Mouse (Mus musculus) liver, adult 2 months (tissue): ENCODE data around the gene Supt5. TPM values are rescaled to one million over a fixed set of nuclear protein-coding genes. Genes with fewer than 3 reads are reported as not detected.

Source experiments
- DNase-seq: peaks from one replicate; pipeline ENCODE4 v3.0.0-alpha.2; 2011; ENCODE audit warnings: low read depth, low spot score; ENCODE audit errors: extremely low read depth
- H3K27ac ChIP-seq: fragments of 200-500 bp; replicated peaks from 2 replicates; pipeline ENCODE4 v1.5.1; 2012; ENCODE audit warnings: low read depth, mild to moderate bottlenecking, control low read depth, inconsistent platforms, low read length; ENCODE audit not compliant: insufficient read depth
- H3K27me3 ChIP-seq: fragments of 200-500 bp; 2 replicates; pipeline ENCODE4 v1.6.1; 2012; ENCODE audit warnings: mild to moderate bottlenecking, moderate library complexity, low read length, inconsistent platforms; ENCODE audit not compliant: control insufficient read depth, insufficient read depth
- H3K36me3 ChIP-seq: fragments of 200-500 bp; 2 replicates; pipeline ENCODE4 v1.6.1; 2012; ENCODE audit warnings: low read length, inconsistent platforms; ENCODE audit not compliant: control insufficient read depth, insufficient read depth
- H3K4me1 ChIP-seq: fragments of 200-500 bp; 2 replicates; pipeline ENCODE4 v1.6.1; 2011; ENCODE audit warnings: low read length; ENCODE audit not compliant: control insufficient read depth, insufficient read depth
- H3K4me3 ChIP-seq: fragments of 200-500 bp; 2 replicates; pipeline ENCODE4 v1.5.1; 2011; ENCODE audit warnings: low read depth, mild to moderate bottlenecking, control low read depth, low read length, moderate library complexity; ENCODE audit not compliant: insufficient read depth
- H3K79me2 ChIP-seq: fragments of 200-500 bp; 2 replicates; pipeline ENCODE4 v1.6.1; 2012; ENCODE audit warnings: inconsistent platforms, mild to moderate bottlenecking, low read length, moderate library complexity; ENCODE audit not compliant: control insufficient read depth, insufficient read depth
- H3K9ac ChIP-seq: fragments of 200-500 bp; 2 replicates; pipeline ENCODE4 v1.6.1; 2012; ENCODE audit warnings: low read depth, mild to moderate bottlenecking, control low read depth, inconsistent platforms, low read length
- CTCF ChIP-seq: fragments of 200-500 bp; IDR thresholded peaks from 2 replicates; pipeline ENCODE4 v1.5.1; 2011; ENCODE audit warnings: low read depth, low read length, control low read depth
- POLR2A ChIP-seq: fragments of 200-500 bp; IDR thresholded peaks from 2 replicates; pipeline ENCODE4 v1.6.1; 2011; ENCODE audit warnings: low read length, control low read depth; ENCODE audit not compliant: insufficient read depth; ENCODE audit errors: extremely low read depth
- WGBS: fragments of 180-500 bp; shearing (Covaris S2); methylation state at CpG from one replicate; pipeline ENCODE4 v1.1.7; 2018; 5-methylcytosine and 5-hydroxymethylcytosine counted together
- polyA plus RNA-seq: library from polyadenylated mRNA; depleted of rRNA; stranded (reverse); fragments of >200 nt; gene quantifications from 2 replicates; pipeline ENCODE4 v1.2.3, GENCODE M21; 2012
- total RNA-seq: library from RNA; depleted of rRNA; stranded (reverse); fragments of >200 nt; gene quantifications from 2 replicates; pipeline ENCODE4 v1.2.3, GENCODE M21; 2014

The Supt5 gene
- total and polyA plus RNA-seq, 2 experiments, result 15.1 to 67.3 TPM

GRCm38 (mm10) chr7:28359854-28360253 lies 21.3 kb upstream of the Supt5 start:
- Histone ChIP-seq H3K36me3 (peaks cover 2% of the 10 kb centered on the region; the same call in 1 of the 2 replicates), H3K4me1 (peaks cover 13% of the 10 kb centered on the region), H3K9ac (no peak overlapping the region), H3K79me2 (no peaks in the 10 kb centered on the region), H3K4me3 (no peak overlapping the region), H3K27me3 (no peaks in the 10 kb centered on the region), H3K27ac (no peak overlapping the region)
- TF ChIP-seq POLR2A, result no peak
- TF ChIP-seq CTCF, result no peak
- DNase-seq, result no peak
- WGBS, result 88% methylated on average over 10 of the region's 10 CpGs

GRCm38 (mm10) chr7:28358431-28358830 lies 19.9 kb upstream of the Supt5 start:
- H3K36me3 ChIP-seq, result peaks cover 8% of the 10 kb centered on the region; the same call in 1 of the 2 replicates
- H3K9ac ChIP-seq, result no peak overlapping the region
- no peak overlapping the region for H3K4me3 ChIP-seq
- no peaks in the 10 kb centered on the region for H3K27me3 ChIP-seq
- H3K4me1 ChIP-seq, result peaks cover 19% of the 10 kb centered on the region
- H3K27ac ChIP-seq, result 0 out of 2 replicates have a peak overlapping the region, but pooled peaks have one; percentile 46
- WGBS, result 81% methylated on average over 7 of the region's 7 CpGs
- TF ChIP-seq POLR2A (no peak), CTCF (no peak)
- DNase-seq, result no peak
- no peaks in the 10 kb centered on the region for H3K79me2 ChIP-seq

GRCm38 (mm10) chr7:28357984-28358383 lies 19.4 kb upstream of the Supt5 start:
- Histone ChIP-seq H3K27me3 (no peaks in the 10 kb centered on the region), H3K27ac (peak overlapping the region; percentile 46), H3K9ac (peak overlapping the region; percentile 22; the same call in 1 of the 2 replicates), H3K79me2 (no peaks in the 10 kb centered on the region), H3K36me3 (peaks cover 11% of the 10 kb centered on the region), H3K4me3 (no peak overlapping the region), H3K4me1 (peaks cover 20% of the 10 kb centered on the region)
- TF ChIP-seq CTCF, result no peak
- TF ChIP-seq POLR2A, result no peak
- 6% methylated on average over 5 of the region's 5 CpGs for WGBS
- DNase-seq, result no peak

DNA sequence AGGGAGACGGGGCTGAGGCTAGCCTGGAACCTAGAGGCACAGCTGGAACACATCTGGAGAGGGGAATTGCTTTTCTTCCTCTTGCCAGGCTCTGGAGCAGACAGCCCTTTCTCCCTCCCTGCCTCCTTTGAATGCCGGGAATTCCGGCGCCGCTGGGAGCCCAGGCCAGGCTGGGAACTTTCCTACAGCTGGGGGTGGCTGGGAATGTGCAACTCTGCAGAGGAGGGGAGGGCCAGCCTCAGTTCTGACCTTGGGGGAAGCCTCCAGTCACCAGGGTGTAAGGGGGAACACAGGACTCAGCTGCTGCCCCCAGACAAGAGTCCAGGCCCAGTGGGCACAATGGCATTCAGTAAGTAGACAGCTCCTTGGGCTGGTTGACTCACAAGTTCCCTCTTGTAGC lies 18.4 kb upstream of the Supt5 start:
- Histone ChIP-seq H3K9ac (0 out of 2 replicates have a peak overlapping the region, but pooled peaks have one; percentile 24), H3K36me3 (peaks cover 15% of the 10 kb centered on the region)
- 53% methylated on average over 5 of the region's 5 CpGs for WGBS

DNA sequence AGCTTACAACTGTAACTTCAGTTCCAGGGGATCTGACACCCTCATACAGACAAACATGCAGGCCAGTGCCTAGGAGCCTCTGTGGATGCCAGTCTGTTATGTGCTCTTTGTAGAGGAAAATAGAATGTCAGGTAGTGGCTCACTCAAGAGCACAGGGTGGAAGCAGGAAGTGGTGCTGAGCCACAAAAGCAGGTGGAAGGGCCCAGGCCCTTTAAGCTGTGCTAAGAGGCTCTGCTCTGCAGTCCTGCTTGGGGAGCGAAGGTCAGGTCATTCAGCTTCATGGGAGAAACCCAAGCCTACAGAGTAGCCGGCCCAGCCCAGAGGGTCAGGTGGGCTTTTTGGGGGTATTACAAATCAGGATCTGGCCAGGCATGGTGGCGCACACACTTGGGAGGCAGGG lies 16.7 kb upstream of the Supt5 start:
- no peak for DNase-seq
- peaks cover 31% of the 10 kb centered on the region for H3K4me1 ChIP-seq

More for the DNA sequence above, 18.4 kb upstream of the Supt5 start:
- DNase-seq, result no peak
- H3K79me2 ChIP-seq, result no peaks in the 10 kb centered on the region
- peak overlapping the region; percentile 46 for H3K27ac ChIP-seq
- no peaks in the 10 kb centered on the region for H3K27me3 ChIP-seq
- no peak overlapping the region for H3K4me3 ChIP-seq
- no peak for TF ChIP-seq POLR2A
- no peak for TF ChIP-seq CTCF
- peaks cover 24% of the 10 kb centered on the region for H3K4me1 ChIP-seq

DNA sequence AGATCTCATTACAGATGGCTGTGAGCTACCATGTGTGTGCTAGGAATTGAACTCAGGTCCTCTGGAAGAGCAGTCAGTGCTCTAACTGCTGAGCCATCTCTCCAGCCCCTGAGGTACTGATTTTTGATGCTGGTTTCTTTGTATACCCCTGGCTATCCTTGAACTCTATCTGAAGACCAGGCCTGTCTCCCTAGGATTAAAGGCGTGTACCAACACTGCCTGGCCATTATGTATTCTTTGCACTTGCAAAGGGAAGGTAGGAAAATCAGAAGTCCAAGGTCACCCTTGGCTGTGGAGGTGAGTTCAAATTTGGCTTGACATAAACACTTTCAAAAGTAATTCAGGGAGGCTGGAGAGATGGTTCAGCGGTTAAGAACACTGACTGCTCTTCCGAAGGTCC lies 16.1 kb upstream of the Supt5 start:
- Histone ChIP-seq H3K36me3 (peaks cover 15% of the 10 kb centered on the region), H3K4me3 (no peak overlapping the region), H3K79me2 (peaks cover 11% of the 10 kb centered on the region; the same call in 1 of the 2 replicates), H3K27ac (no peak overlapping the region), H3K4me1 (peaks cover 35% of the 10 kb centered on the region), H3K27me3 (no peaks in the 10 kb centered on the region), H3K9ac (no peak overlapping the region)
- WGBS, result 94% methylated on average over 3 of the region's 3 CpGs
- DNase-seq, result no peak
- TF ChIP-seq CTCF, result no peak
- no peak for TF ChIP-seq POLR2A

More for the DNA sequence above, 16.7 kb upstream of the Supt5 start:
- TF ChIP-seq CTCF, result no peak
- no peak for TF ChIP-seq POLR2A
- Histone ChIP-seq H3K27ac (no peak overlapping the region), H3K27me3 (no peaks in the 10 kb centered on the region), H3K79me2 (peaks cover 11% of the 10 kb centered on the region; the same call in 1 of the 2 replicates), H3K36me3 (peaks cover 15% of the 10 kb centered on the region), H3K9ac (no peak overlapping the region), H3K4me3 (no peak overlapping the region)
- 85% methylated on average over 3 of the region's 3 CpGs for WGBS
